Mouse (Mus musculus) kidney, adult 2 months (tissue): Measurements from ENCODE around the gene Cct8.

Experiments
- CTCF ChIP-seq: fragments of 200-500 bp; conservative IDR thresholded peaks from 2 replicates; pipeline ENCODE4 v1.5.1; 2011; ENCODE audit warnings: low read depth, mild to moderate bottlenecking, control low read depth, low read length, moderate library complexity, mixed read lengths; ENCODE audit not compliant: insufficient read depth, insufficient read length
- POLR2A ChIP-seq: fragments of 200-500 bp; IDR thresholded peaks from one replicate; pipeline ENCODE4 v1.6.1; 2011; ENCODE audit warnings: low read depth, low read length, control low read depth

DNA sequence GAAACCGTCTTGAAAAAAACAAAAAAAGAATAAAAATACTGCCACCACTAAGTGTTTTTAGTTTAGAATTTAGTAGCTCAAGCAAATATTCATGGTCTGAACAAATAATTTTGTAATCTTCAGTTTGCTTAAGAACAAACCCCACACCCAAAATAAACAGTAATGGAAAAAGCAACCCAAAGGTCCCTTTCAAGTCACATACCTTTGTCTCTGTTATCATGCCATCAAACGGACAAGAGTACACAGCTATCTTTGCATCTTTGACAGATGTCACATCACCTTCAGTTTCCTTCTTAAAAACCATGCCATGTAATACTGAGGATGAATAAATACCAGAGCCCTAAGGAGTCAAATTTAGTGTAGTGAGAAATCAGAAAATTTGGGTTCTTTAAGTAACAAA, 7.1 kb downstream of the Cct8 start:
- TF ChIP-seq POLR2A = no peak
- no peak for TF ChIP-seq CTCF
